Mouse (Mus musculus): ENCODE data around the gene Moap1. TPM values are rescaled to one million over a fixed set of nuclear protein-coding genes. Genes with fewer than 3 reads are reported as not detected.
A peak's percentile ranks its signal among the peaks of the same experiment; 100 is the strongest.

Moap1 gene
- total RNA-seq, 1 experiment, result 8.8 TPM

- TF ChIP-seq ZC3H11A (IDR thresholded peaks at IDR 0.05; ENCODE audit: borderline replicate concordance, low read depth, low read length), result no peak
- TF ChIP-seq CHD2 (IDR thresholded peaks at IDR 0.05; ENCODE audit: low read depth, low read length), result no peak; the same call in 1 of the 2 replicates
- TF ChIP-seq MAFK (IDR thresholded peaks at IDR 0.05; ENCODE audit: insufficient read depth, low read depth, low read length), result no peak
- no peak for TF ChIP-seq HCFC1 (IDR thresholded peaks at IDR 0.05; ENCODE audit: borderline replicate concordance, insufficient read depth, low read length)
- no peak for TF ChIP-seq ZNF384 (IDR thresholded peaks at IDR 0.05; ENCODE audit: low read depth, low read length)
- no peak for DNase-seq (ENCODE audit: low read depth, low spot score)
- no peaks in the 10 kb centered on the region for H3K9me3 ChIP-seq (ENCODE audit: control insufficient read depth, insufficient read depth, low read depth, low read length)
- in situ Hi-C loops (cut with MboI; ENCODE audit: low sequenced_read_pairs in 2 of 2, unreplicated experiment in 2 of 2), result loop anchor here in 1 of 2 experiments (25.0 kb wide), 1 partner anchor 772 kb away; the partner anchor contains the start of gene Cpsf2
- 0 out of 4 replicates have a peak, but pooled peaks cover 0 to 2% of the 10 kb centered on the region in 2 experiments for H3K4me1 ChIP-seq (ENCODE audit: control insufficient read depth in 2 of 2, insufficient read depth in 2 of 2, low read length in 2 of 2, poor library complexity in 1 of 2)
- H3K36me3 ChIP-seq (ENCODE audit: control insufficient read depth, insufficient read depth, low read length, poor library complexity, severe bottlenecking), result peaks cover 11% of the 10 kb centered on the region
- peak overlapping the region; percentile 91 to 97 for H3K4me3 ChIP-seq (ENCODE audit: insufficient read depth in 1 of 2, low read depth in 1 of 2, low read length in 2 of 2, poor library complexity in 1 of 2, severe bottlenecking in 1 of 2)
- peak overlapping the region; percentile 95 for H3K9ac ChIP-seq (ENCODE audit: insufficient read depth, low read depth, low read length, poor library complexity, severe bottlenecking)
- H3K27ac ChIP-seq (ENCODE audit: insufficient read depth, low read depth, low read length, poor library complexity, severe bottlenecking), result peak overlapping the region; percentile 92
Measured at GRCm38 (mm10) chr12:102758936-102759335, 15.5 kb upstream of the Moap1 start.

GRCm38 (mm10) chr12:102758403-102758756 lies 14.9 kb upstream of the Moap1 start, which contains the start of gene Gm20604:
Gene Gm20604, minus strand, starts transcription at chr12:102758672.
- in situ Hi-C loops (cut with MboI; ENCODE audit: low sequenced_read_pairs in 2 of 2, unreplicated experiment in 2 of 2), result loop anchor here in 1 of 2 experiments (25.0 kb wide), 1 partner anchor 771 kb away; the partner anchor contains the start of gene Cpsf2
- TF ChIP-seq ZC3H11A (IDR thresholded peaks at IDR 0.05; ENCODE audit: borderline replicate concordance, low read depth, low read length), result no peak
- TF ChIP-seq CHD2 (IDR thresholded peaks at IDR 0.05; ENCODE audit: low read depth, low read length), result no peak
- no peak for TF ChIP-seq MAFK (IDR thresholded peaks at IDR 0.05; ENCODE audit: insufficient read depth, low read depth, low read length)
- no peak for TF ChIP-seq ZNF384 (IDR thresholded peaks at IDR 0.05; ENCODE audit: low read depth, low read length)
- no peaks in the 10 kb centered on the region for H3K9me3 ChIP-seq (ENCODE audit: control insufficient read depth, insufficient read depth, low read depth, low read length)

GRCm38 (mm10) chr12:102757689-102758402 lies 14.4 kb upstream of the Moap1 start, which contains the start of the genes Gm28051, Gon7 and Ubr7:
Gene Gm28051, minus strand, starts transcription at chr12:102757765.
Gene Gon7, minus strand, starts transcription at chr12:102757803.
Gene Ubr7, plus strand, starts transcription at chr12:102757967.
- H3K9ac ChIP-seq (ENCODE audit: insufficient read depth, low read depth, low read length, poor library complexity, severe bottlenecking), result peak within 1 kb of the TSS; percentile 95
- H3K36me3 ChIP-seq (ENCODE audit: control insufficient read depth, insufficient read depth, low read length, poor library complexity, severe bottlenecking), result peaks cover 9% of the 10 kb centered on the region; the same call in 1 of the 2 replicates
- in situ Hi-C loops (cut with MboI; ENCODE audit: low sequenced_read_pairs in 2 of 2, unreplicated experiment in 2 of 2), result loop anchor here in 1 of 2 experiments (25.0 kb wide), 1 partner anchor 771 kb away; the partner anchor contains the start of gene Cpsf2
- H3K4me3 ChIP-seq (ENCODE audit: insufficient read depth in 1 of 2, low read depth in 1 of 2, low read length in 2 of 2, poor library complexity in 1 of 2, severe bottlenecking in 1 of 2), result peak within 1 kb of the TSS; percentile 91 to 97
- 0 out of 4 replicates have a peak, but pooled peaks cover 0 to 4% of the 10 kb centered on the region in 2 experiments for H3K4me1 ChIP-seq (ENCODE audit: control insufficient read depth in 2 of 2, insufficient read depth in 2 of 2, low read length in 2 of 2, poor library complexity in 1 of 2)
- TF ChIP-seq HCFC1 (IDR thresholded peaks at IDR 0.05; ENCODE audit: borderline replicate concordance, insufficient read depth, low read length) (peak; percentile 12; the same call in 1 of the 2 replicates), ZC3H11A (IDR thresholded peaks at IDR 0.05; ENCODE audit: borderline replicate concordance, low read depth, low read length) (no peak)
- peak within 1 kb of the TSS; percentile 92 for H3K27ac ChIP-seq (ENCODE audit: insufficient read depth, low read depth, low read length, poor library complexity, severe bottlenecking)
- H3K9me3 ChIP-seq (ENCODE audit: control insufficient read depth, insufficient read depth, low read depth, low read length), result no peaks in the 10 kb centered on the region
- peak; percentile 96 for DNase-seq (ENCODE audit: low read depth, low spot score)

More at GRCm38 (mm10) chr12:102758403-102758756, 14.9 kb upstream of the Moap1 start, which contains the start of gene Gm20604:
- DNase-seq (ENCODE audit: low read depth, low spot score), result no peak
- Histone ChIP-seq H3K9ac (ENCODE audit: insufficient read depth, low read depth, low read length, poor library complexity, severe bottlenecking) (peak within 1 kb of the TSS; percentile 95), H3K27ac (ENCODE audit: insufficient read depth, low read depth, low read length, poor library complexity, severe bottlenecking) (peak within 1 kb of the TSS; percentile 92), H3K4me3 (ENCODE audit: insufficient read depth in 1 of 2, low read depth in 1 of 2, low read length in 2 of 2, poor library complexity in 1 of 2, severe bottlenecking in 1 of 2) (peak within 1 kb of the TSS; percentile 91 to 97), H3K36me3 (ENCODE audit: control insufficient read depth, insufficient read depth, low read length, poor library complexity, severe bottlenecking) (peaks cover 9% of the 10 kb centered on the region), H3K4me1 (ENCODE audit: control insufficient read depth in 2 of 2, insufficient read depth in 2 of 2, low read length in 2 of 2, poor library complexity in 1 of 2) (0 out of 4 replicates have a peak, but pooled peaks cover 0 to 4% of the 10 kb centered on the region in 2 experiments)

- TF ChIP-seq MAFK (IDR thresholded peaks at IDR 0.05; ENCODE audit: insufficient read depth, low read depth, low read length) (no peak), ZC3H11A (IDR thresholded peaks at IDR 0.05; ENCODE audit: borderline replicate concordance, low read depth, low read length) (no peak), ZNF384 (IDR thresholded peaks at IDR 0.05; ENCODE audit: low read depth, low read length) (peak; percentile 75)
- H3K36me3 ChIP-seq (ENCODE audit: control insufficient read depth, insufficient read depth, low read length, poor library complexity, severe bottlenecking), result peaks cover 5% of the 10 kb centered on the region; the same call in 1 of the 2 replicates
- H3K4me3 ChIP-seq (ENCODE audit: insufficient read depth in 1 of 2, low read depth in 1 of 2, low read length in 2 of 2, poor library complexity in 1 of 2, severe bottlenecking in 1 of 2), result peak overlapping the region; percentile 79 to 97
- H3K27ac ChIP-seq (ENCODE audit: insufficient read depth, low read depth, low read length, poor library complexity, severe bottlenecking), result peak overlapping the region; percentile 72
- DNase-seq (ENCODE audit: low read depth, low spot score), result no peak
- no peaks in the 10 kb centered on the region for H3K9me3 ChIP-seq (ENCODE audit: control insufficient read depth, insufficient read depth, low read depth, low read length)
- in situ Hi-C loops (cut with MboI; ENCODE audit: low sequenced_read_pairs in 2 of 2, unreplicated experiment in 2 of 2), result loop anchor here in 1 of 2 experiments (25.0 kb wide), 1 partner anchor 770 kb away; the partner anchor contains the start of gene Cpsf2
- H3K4me1 ChIP-seq (ENCODE audit: control insufficient read depth in 2 of 2, insufficient read depth in 2 of 2, low read length in 2 of 2, poor library complexity in 1 of 2), result peaks cover 0 to 4% of the 10 kb centered on the region in 2 experiments; a peak in 2 of 4 replicates
- peak overlapping the region; percentile 82 for H3K9ac ChIP-seq (ENCODE audit: insufficient read depth, low read depth, low read length, poor library complexity, severe bottlenecking)
Measured at GRCm38 (mm10) chr12:102757055-102757688, 13.7 kb upstream of the Moap1 start.
